Mouse (Mus musculus) left cerebral cortex, adult 8-10 months (tissue): Measurements from ENCODE around the gene Gar1. TPM values are rescaled to one million over a fixed set of nuclear protein-coding genes. Genes with fewer than 3 reads are reported as not detected.

Experiments
- DNase-seq, 2 experiments: peaks; one replicate each; pipeline ENCODE4 v3.0.0; 2022; ENCODE audit warnings: low spot score in 2 of 2
- total RNA-seq, 4 experiments: library from RNA; stranded (reverse); gene quantifications; 2 replicates each; pipeline ENCODE4 v1.2.4; 2022

Gar1 gene
- total RNA-seq, 4 experiments from 2014 or later, result 42.6 to 58.2 (median 51.6) TPM

DNA sequence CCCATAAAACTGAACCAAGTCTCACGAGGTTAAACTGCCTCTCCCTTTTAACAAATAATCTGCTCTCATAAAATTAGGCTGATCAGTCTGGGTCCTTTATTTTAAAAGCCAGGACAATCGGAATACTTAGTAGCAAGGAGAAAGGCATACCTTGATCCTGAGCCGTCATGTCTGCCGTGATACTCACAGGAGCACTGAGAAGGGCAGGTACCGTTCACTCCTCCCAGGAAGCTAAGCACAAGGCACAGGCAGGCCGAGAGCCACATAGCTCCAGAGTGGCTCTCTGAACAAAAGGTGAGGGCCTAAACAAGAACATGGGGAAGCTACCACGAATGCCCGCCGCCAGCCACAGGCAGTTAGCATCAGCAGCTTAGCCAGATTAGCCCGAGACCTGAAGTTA, 27.4 kb downstream of the Gar1 start, which contains the start of gene Lrit3:
Gene Lrit3 (minus strand): TSS at position 266 of the 400 bp plus-strand sequence.
- no peak for DNase-seq

GRCm38 (mm10) chr3:129799011-129799410, 32.2 kb downstream of the Gar1 start:
- no peak for DNase-seq

DNA sequence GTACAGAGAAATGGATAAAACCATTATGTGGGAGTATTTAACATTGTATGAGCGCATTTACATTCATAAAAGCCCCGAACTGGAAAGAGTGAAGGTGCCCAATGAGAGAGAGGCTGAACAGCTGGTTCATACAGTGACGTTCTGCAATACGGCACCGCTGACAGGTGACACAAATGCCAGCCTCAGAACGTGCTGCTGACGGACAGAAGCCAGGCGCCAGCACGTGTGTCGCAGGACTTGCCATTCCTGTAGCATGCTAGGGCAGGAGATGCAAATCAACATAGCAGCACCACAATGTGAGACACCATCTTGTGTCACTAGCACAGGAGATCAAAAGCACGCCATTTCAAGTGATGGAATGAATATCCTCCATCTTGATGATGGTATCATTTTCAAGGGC, 32.6 kb downstream of the Gar1 start:
- no peak for DNase-seq

DNA sequence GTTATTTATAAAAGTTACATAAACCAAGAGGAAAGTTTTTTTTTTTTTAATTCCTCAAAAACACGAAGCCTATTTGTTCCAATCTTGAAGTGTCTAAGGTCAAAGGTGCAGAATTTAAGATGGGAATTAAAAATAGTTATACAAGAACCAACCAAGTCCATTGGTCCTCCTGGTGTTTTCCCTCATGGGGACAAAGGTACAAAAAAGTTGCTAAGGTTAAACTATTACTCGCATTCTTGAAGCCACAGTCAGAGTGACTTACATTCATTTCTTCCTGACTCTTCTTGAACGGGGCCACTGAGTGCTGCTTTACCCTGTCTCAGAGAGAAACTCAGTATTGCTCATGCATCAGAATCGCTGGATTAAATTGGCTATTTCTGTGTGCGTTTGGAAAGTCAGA, 33.9 kb downstream of the Gar1 start:
- DNase-seq, result no peak

GRCm38 (mm10) chr3:129793801-129794200, 37.4 kb downstream of the Gar1 start:
- no peak for DNase-seq

GRCm38 (mm10) chr3:129782746-129783145, 48.5 kb downstream of the Gar1 start:
- DNase-seq, result no peak

DNA sequence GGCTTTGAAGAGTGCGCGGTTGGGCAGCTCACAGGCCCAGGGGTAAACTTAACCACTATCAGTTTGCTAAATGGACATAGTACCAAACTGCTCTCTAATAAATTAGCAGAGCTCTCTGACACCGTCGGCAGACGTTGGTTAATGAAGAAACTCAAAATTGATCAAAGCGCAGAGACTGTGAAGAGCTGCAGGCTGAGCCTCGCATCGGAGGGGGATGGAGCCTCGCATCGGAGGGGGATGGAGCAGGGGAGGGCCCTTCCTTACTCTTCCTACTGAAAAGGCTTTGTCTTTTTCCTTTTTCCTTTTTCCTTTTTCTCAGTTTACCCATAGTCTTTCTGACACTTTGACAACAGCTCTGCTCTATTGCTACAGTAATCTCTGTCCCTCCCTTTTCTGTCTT, 49.8 kb downstream of the Gar1 start:
- no peak for DNase-seq

Other genes with a start within 250 kb of the Gar1 start
- 1 to 10 TPM; 1.8 to 2.7 (median 2.3) TPM for gene Egf, start 76.1 kb downstream of the Gar1 start, total RNA-seq
- under 1 TPM in 2 of 4 experiments, not detected in 2; 0.20 to 0.21 TPM for gene Lrit3, start 27.4 kb downstream of the Gar1 start, total RNA-seq
- gene Rrh, start 8.8 kb downstream of the Gar1 start, total RNA-seq, result 1 to 10 TPM in 2 of 4 experiments, under 1 TPM in 2; 0.57 to 1.1 (median 0.92) TPM
- gene Cfi, start 4.5 kb upstream of the Gar1 start, total RNA-seq, result under 1 TPM in 1 of 4 experiments, not detected in 3; 0.19 TPM
- 10 to 100 TPM; 16.1 to 19.6 (median 17.7) TPM for gene Pla2g12a, start 47.2 kb upstream of the Gar1 start, total RNA-seq
- gene Casp6, start 70.0 kb upstream of the Gar1 start, total RNA-seq, result 1 to 10 TPM; 3.6 to 6.7 (median 5.4) TPM
- gene Mcub, start 138.8 kb upstream of the Gar1 start, total RNA-seq, result 1 to 10 TPM in 3 of 4 experiments, under 1 TPM in 1; 0.93 to 3.7 (median 1.7) TPM
- gene Sec24b, start 230.2 kb upstream of the Gar1 start, total RNA-seq, result 10 to 100 TPM; 56.3 to 71.2 (median 60.3) TPM